ENCODE assay signal across 15 mouse cellular contexts in genomic region chr5:38205303-38205726, GRCm38 (mm10). TPM values are rescaled to one million over a fixed set of nuclear protein-coding genes. Genes with fewer than 3 reads are reported as not detected.
DNase-seq lines count a peak whose midpoint lies in the region; ATAC-seq lines count a peak whose summit lies in the region.
"Had no signal": no experiment of that assay in that cellular context is flagged by ENCODE, and none has a peak within 500 bp of the region (broad histone marks: within the 10 kb centered on the region; RNA-seq: fewer than 3 reads in every experiment).

No protein-coding gene starts in this region.

- intact Hi-C loops in left cerebral cortex, postnatal 4 days (cut with DNase I), result no loop called here

- peak; percentile 13 for DNase-seq in adrenal gland, postnatal 14 days
- DNase-seq in adrenal gland, postnatal 25 days, result no peak
- DNase-seq in frontal cortex, postnatal 25 days (ENCODE audit: low spot score in 2 of 2), result no peak
- DNase-seq in left cerebral cortex, adult 9 months (ENCODE audit: low spot score in 2 of 2), result peak; percentile 11 to 38
- DNase-seq in left cerebral cortex, postnatal 4 days, result no peak
- DNase-seq in right cerebral cortex, adult 2 months (ENCODE audit: low spot score in 2 of 2), result peak; percentile 29 to 49
- no peak for DNase-seq in right cerebral cortex, postnatal 25 days
- DNase-seq: adrenal gland, adult 8-10 months; gastrocnemius, postnatal 36 days; kidney, adult 8-10 months; kidney, postnatal 25 days; lung, embryonic 14.5 days; lung, postnatal 4 days had no signal

- peak; percentile 71 for ATAC-seq in frontal cortex, adult (ENCODE audit: low TSS enrichment)
- ATAC-seq: inflammation-experienced regulatory T-cells, adult 6 months had no signal

RNA-seq across cellular contexts. Expression of gene Zbtb49, which starts 14.9 kb away (rescaled TPM):
- total RNA-seq in adrenal gland, postnatal 14 days (2021), result 9.4 and 10.3 TPM in 2 replicates
- total RNA-seq in adrenal gland, postnatal 25 days (2021), result 10.8 and 12.0 TPM in 2 replicates
- total RNA-seq in left cerebral cortex, postnatal 4 days (2021), result 10 to 100 TPM; 25.1 to 27.2 TPM

RNA-seq across cellular contexts. Expression of gene Lyar, which starts 15.0 kb away (rescaled TPM):
- 26.5 and 27.3 TPM in 2 replicates for total RNA-seq in adrenal gland, postnatal 14 days (2021)
- total RNA-seq in adrenal gland, postnatal 25 days (2021), result 18.0 and 20.7 TPM in 2 replicates
- 10 to 100 TPM; 18.0 to 23.2 TPM for total RNA-seq in left cerebral cortex, postnatal 4 days (2021)

RNA-seq across cellular contexts. Expression of gene Nsg1, which starts 45.6 kb away (rescaled TPM):
- 61.9 and 83.1 TPM in 2 replicates for total RNA-seq in adrenal gland, postnatal 14 days (2021)
- 59.3 and 70.9 TPM in 2 replicates for total RNA-seq in adrenal gland, postnatal 25 days (2021)
- 1,000 to 10,000 TPM; 1,267 to 1,299 TPM for total RNA-seq in left cerebral cortex, postnatal 4 days (2021)

RNA-seq across cellular contexts. Expression of gene Tmem128, which starts 54.7 kb away (rescaled TPM):
- 42.6 and 46.3 TPM in 2 replicates for total RNA-seq in adrenal gland, postnatal 14 days (2021)
- total RNA-seq in adrenal gland, postnatal 25 days (2021), result 39.0 and 45.0 TPM in 2 replicates
- total RNA-seq in left cerebral cortex, postnatal 4 days (2021), result 10 to 100 TPM; 40.1 to 41.0 TPM

Comparison
In these comparisons a context has a peak if more than half of its experiments do, and no peak if none do; other contexts are left out.
1. DNase-seq: peak in adrenal gland, postnatal 14 days (single experiment), left cerebral cortex, adult 9 months (2 of 2) and right cerebral cortex, adult 2 months (2 of 2); none in adrenal gland, postnatal 25 days (single experiment), frontal cortex, postnatal 25 days (0 of 2), left cerebral cortex, postnatal 4 days (single experiment) and right cerebral cortex, postnatal 25 days (single experiment).
2. RNA of gene Nsg1, which starts 45.6 kb away (total RNA-seq): 1,267 to 1,299 TPM in left cerebral cortex, postnatal 4 days; 59.3 to 70.9 TPM in adrenal gland, postnatal 25 days and 61.9 to 83.1 TPM in adrenal gland, postnatal 14 days; every median in the first group is over 10 times any median in the second.